Mouse (Mus musculus) forebrain, embryonic 15.5 days (tissue): ENCODE data around the gene Tgoln1. TPM values are rescaled to one million over a fixed set of nuclear protein-coding genes. Genes with fewer than 3 reads are reported as not detected.

Experiments
- ATAC-seq: fragments of 200-750 bp; cut with Nextera tagmentation; replicated peaks from 2 replicates; pipeline ENCODE4 v1.8.0; 2017; ENCODE audit warnings: mild to moderate bottlenecking, moderate TSS enrichment, moderate library complexity
- H3K27ac ChIP-seq: fragments of 300-500 bp; sonication (generic); replicated peaks from 2 replicates; pipeline ENCODE4 v1.5.1; 2015; ENCODE audit warnings: mild to moderate bottlenecking, inconsistent platforms
- H3K27me3 ChIP-seq: fragments of 300-500 bp; sonication (generic); 2 replicates; pipeline ENCODE4 v1.6.1; 2015; ENCODE audit warnings: inconsistent platforms
- H3K36me3 ChIP-seq: fragments of 300-500 bp; sonication (generic); 2 replicates; pipeline ENCODE4 v1.6.1; 2015; ENCODE audit warnings: mild to moderate bottlenecking, inconsistent platforms
- H3K4me1 ChIP-seq: fragments of 300-500 bp; sonication (generic); 2 replicates; pipeline ENCODE4 v1.6.1; 2015; ENCODE audit warnings: inconsistent platforms
- H3K4me2 ChIP-seq: fragments of 300-500 bp; sonication (generic); replicated peaks from 2 replicates; pipeline ENCODE4 v1.6.1; 2015; ENCODE audit warnings: mild to moderate bottlenecking, inconsistent platforms
- H3K4me3 ChIP-seq: fragments of 300-500 bp; sonication (generic); 2 replicates; pipeline ENCODE4 v1.5.1; 2015; ENCODE audit warnings: mild to moderate bottlenecking, inconsistent platforms
- H3K9ac ChIP-seq: fragments of 300-500 bp; sonication (generic); replicated peaks from 2 replicates; pipeline ENCODE4 v1.6.1; 2015; ENCODE audit warnings: mild to moderate bottlenecking, inconsistent platforms
- H3K9me3 ChIP-seq: fragments of 300-500 bp; sonication (generic); 2 replicates; pipeline ENCODE4 v1.6.1; 2016; ENCODE audit warnings: inconsistent platforms
- WGBS: fragments of 180-500 bp; shearing (Covaris S2); methylation state at CpG from one replicate; pipeline ENCODE4 v1.1.7; 2015; ENCODE audit warnings: mixed read lengths; 5-methylcytosine and 5-hydroxymethylcytosine counted together
- polyA plus RNA-seq: library from polyadenylated mRNA; unstranded; fragments of >200 nt; fragmentation: Nextera tagmentation; extraction: Ambion mirVana; gene quantifications from 2 replicates; pipeline ENCODE4 v1.2.1, GENCODE M21; 2015

Tgoln1 gene
- polyA plus RNA-seq, 1 experiment from 2014 or later = 33.5 TPM

- Histone ChIP-seq H3K9me3 (no peaks in the 10 kb centered on the region), H3K9ac (no peak overlapping the region), H3K4me2 (no peak overlapping the region), H3K4me3 (no peak overlapping the region), H3K4me1 (no peaks in the 10 kb centered on the region), H3K27me3 (no peaks in the 10 kb centered on the region), H3K36me3 (no peaks in the 10 kb centered on the region), H3K27ac (no peak overlapping the region)
- 88% methylated on average over 8 of the region's 8 CpGs for WGBS
- no peak for ATAC-seq
Measured at GRCm38 (mm10) chr6:72623661-72624402, 7.0 kb upstream of the Tgoln1 start.

GRCm38 (mm10) chr6:72622917-72623316, 6.1 kb upstream of the Tgoln1 start:
- no peak overlapping the region for H3K4me2 ChIP-seq
- no peaks in the 10 kb centered on the region for H3K36me3 ChIP-seq
- no peaks in the 10 kb centered on the region for H3K27me3 ChIP-seq
- no peak for ATAC-seq
- H3K4me3 ChIP-seq = no peak overlapping the region
- WGBS = 46% methylated on average over 3 of the region's 3 CpGs
- no peak overlapping the region for H3K9ac ChIP-seq
- H3K9me3 ChIP-seq = no peaks in the 10 kb centered on the region
- no peak overlapping the region for H3K27ac ChIP-seq
- H3K4me1 ChIP-seq = no peaks in the 10 kb centered on the region

GRCm38 (mm10) chr6:72620920-72621319, 4.1 kb upstream of the Tgoln1 start:
- no peak for ATAC-seq
- no peak overlapping the region for H3K27ac ChIP-seq
- no peak overlapping the region for H3K4me3 ChIP-seq
- H3K36me3 ChIP-seq = no peaks in the 10 kb centered on the region
- no peak overlapping the region for H3K9ac ChIP-seq
- WGBS = 85% methylated on average over 5 of the region's 5 CpGs
- H3K9me3 ChIP-seq = no peaks in the 10 kb centered on the region
- H3K4me2 ChIP-seq = no peak overlapping the region
- peaks cover 9% of the 10 kb centered on the region for H3K4me1 ChIP-seq
- no peaks in the 10 kb centered on the region for H3K27me3 ChIP-seq

- H3K4me3 ChIP-seq = no peak overlapping the region
- H3K9me3 ChIP-seq = no peaks in the 10 kb centered on the region
- no peak overlapping the region for H3K9ac ChIP-seq
- H3K4me2 ChIP-seq = no peak overlapping the region
- peaks cover 19% of the 10 kb centered on the region for H3K4me1 ChIP-seq
- no peaks in the 10 kb centered on the region for H3K27me3 ChIP-seq
- no peak overlapping the region for H3K27ac ChIP-seq
- no peak for ATAC-seq
- WGBS = 70% methylated on average over 12 of the region's 12 CpGs
- H3K36me3 ChIP-seq = no peaks in the 10 kb centered on the region
Measured at GRCm38 (mm10) chr6:72619734-72620532, 3.1 kb upstream of the Tgoln1 start.

- Histone ChIP-seq H3K9ac (peak overlapping the region; percentile 69), H3K4me2 (peak overlapping the region; percentile 92), H3K4me3 (peak overlapping the region; percentile 75), H3K27ac (no peak overlapping the region), H3K9me3 (no peaks in the 10 kb centered on the region), H3K4me1 (peaks cover 36% of the 10 kb centered on the region), H3K27me3 (no peaks in the 10 kb centered on the region), H3K36me3 (peaks cover 25% of the 10 kb centered on the region)
- WGBS = 30% methylated on average over 25 of the region's 25 CpGs
- ATAC-seq = peak; percentile 4; the same call in 1 of the 2 replicates
Measured at GRCm38 (mm10) chr6:72615561-72616375, 1.0 kb downstream of the Tgoln1 start.

GRCm38 (mm10) chr6:72615151-72615550, 1.6 kb downstream of the Tgoln1 start:
- H3K4me2 ChIP-seq = peak overlapping the region; percentile 92
- no peaks in the 10 kb centered on the region for H3K9me3 ChIP-seq
- 77% methylated on average over 2 of the region's 2 CpGs for WGBS
- H3K9ac ChIP-seq = 0 out of 2 replicates have a peak overlapping the region, but pooled peaks have one; percentile 10
- H3K4me3 ChIP-seq = peak overlapping the region; percentile 75
- H3K27me3 ChIP-seq = no peaks in the 10 kb centered on the region
- peaks cover 31% of the 10 kb centered on the region for H3K36me3 ChIP-seq
- H3K27ac ChIP-seq = no peak overlapping the region
- ATAC-seq = no peak
- H3K4me1 ChIP-seq = peaks cover 36% of the 10 kb centered on the region

- ATAC-seq = no peak
- Histone ChIP-seq H3K9ac (no peak overlapping the region), H3K4me2 (no peak overlapping the region), H3K9me3 (no peaks in the 10 kb centered on the region), H3K4me1 (peaks cover 20% of the 10 kb centered on the region), H3K27me3 (no peaks in the 10 kb centered on the region), H3K36me3 (peaks cover 64% of the 10 kb centered on the region), H3K4me3 (no peak overlapping the region), H3K27ac (no peak overlapping the region)
- WGBS = 87% methylated on average over 4 of the region's 4 CpGs
Measured at GRCm38 (mm10) chr6:72610261-72610660, 6.5 kb downstream of the Tgoln1 start.

- H3K9ac ChIP-seq = no peak overlapping the region
- H3K9me3 ChIP-seq = no peaks in the 10 kb centered on the region
- H3K4me2 ChIP-seq = no peak overlapping the region
- H3K4me3 ChIP-seq = no peak overlapping the region
- 91% methylated on average over 4 of the region's 4 CpGs for WGBS
- H3K27ac ChIP-seq = no peak overlapping the region
- H3K27me3 ChIP-seq = no peaks in the 10 kb centered on the region
- peaks cover 63% of the 10 kb centered on the region for H3K36me3 ChIP-seq
- ATAC-seq = no peak
- peaks cover 5% of the 10 kb centered on the region for H3K4me1 ChIP-seq
Measured at GRCm38 (mm10) chr6:72608662-72609184, 8.1 kb downstream of the Tgoln1 start.

GRCm38 (mm10) chr6:72607676-72608075, 9.1 kb downstream of the Tgoln1 start:
- Histone ChIP-seq H3K36me3 (peaks cover 54% of the 10 kb centered on the region), H3K27me3 (no peaks in the 10 kb centered on the region)

GRCm38 (mm10) chr6:72607060-72607459, 9.7 kb downstream of the Tgoln1 start:
- Histone ChIP-seq H3K27ac (no peak overlapping the region), H3K27me3 (no peaks in the 10 kb centered on the region), H3K36me3 (peaks cover 54% of the 10 kb centered on the region), H3K4me1 (no peaks in the 10 kb centered on the region), H3K9ac (no peak overlapping the region), H3K4me3 (no peak overlapping the region), H3K4me2 (no peak overlapping the region), H3K9me3 (no peaks in the 10 kb centered on the region)
- WGBS = 84% methylated on average over 4 of the region's 4 CpGs
- ATAC-seq = no peak

More at GRCm38 (mm10) chr6:72607676-72608075, 9.1 kb downstream of the Tgoln1 start:
- H3K4me1 ChIP-seq = no peaks in the 10 kb centered on the region
- ATAC-seq = no peak
- H3K4me2 ChIP-seq = no peak overlapping the region
- H3K9me3 ChIP-seq = no peaks in the 10 kb centered on the region
- no peak overlapping the region for H3K9ac ChIP-seq
- no peak overlapping the region for H3K27ac ChIP-seq
- H3K4me3 ChIP-seq = no peak overlapping the region
- WGBS = 90% methylated on average over 5 of the region's 5 CpGs

- H3K4me1 ChIP-seq = peaks cover 1% of the 10 kb centered on the region; the same call in 1 of the 2 replicates
- H3K9me3 ChIP-seq = no peaks in the 10 kb centered on the region
- WGBS = 92% methylated on average over 2 of the region's 2 CpGs
- no peak overlapping the region for H3K9ac ChIP-seq
- ATAC-seq = no peak
- H3K36me3 ChIP-seq = peaks cover 27% of the 10 kb centered on the region
- H3K27me3 ChIP-seq = no peaks in the 10 kb centered on the region
- H3K4me3 ChIP-seq = no peak overlapping the region
- H3K4me2 ChIP-seq = no peak overlapping the region
- no peak overlapping the region for H3K27ac ChIP-seq
Measured at GRCm38 (mm10) chr6:72604066-72604465, 12.7 kb downstream of the Tgoln1 start.
